Mouse (Mus musculus) ES-E14 (cell line): ENCODE results near the gene Plpp2. TPM values are rescaled to one million over a fixed set of nuclear protein-coding genes. Genes with fewer than 3 reads are reported as not detected.

Experiments used
- DNase-seq: peaks from one replicate; pipeline ENCODE4 v3.0.0-alpha.2; 2013; ENCODE audit warnings: low read depth, low spot score
- H3K27ac ChIP-seq: 2 replicates; pipeline ENCODE4 v1.5.1; 2012; ENCODE audit warnings: low read depth, mild to moderate bottlenecking, low read length, moderate library complexity, mixed read lengths; ENCODE audit not compliant: poor library complexity, insufficient read depth, severe bottlenecking
- H3K36me3 ChIP-seq: 2 replicates; pipeline ENCODE4 v1.6.1; 2012; ENCODE audit warnings: mild to moderate bottlenecking, low read length, moderate library complexity, mixed read lengths; ENCODE audit not compliant: control insufficient read depth, poor library complexity, insufficient read depth, severe bottlenecking
- H3K4me1 ChIP-seq, 2 experiments: fragments of 150-350 bp in 1 of 2; sonication (generic) in 1 of 2; 2 replicates each; pipeline ENCODE4 v1.6.1; 2012; ENCODE audit warnings: low read length in 2 of 2, mild to moderate bottlenecking in 1 of 2, mixed read lengths in 1 of 2; ENCODE audit not compliant: control insufficient read depth in 2 of 2, insufficient read depth in 2 of 2, poor library complexity in 1 of 2
- H3K4me3 ChIP-seq, 2 experiments: fragments of 150-350 bp in 1 of 2; sonication (generic) in 1 of 2; 2 replicates each; pipeline ENCODE4 v1.5.1; 2012; ENCODE audit warnings: low read length in 2 of 2, low read depth in 1 of 2, mild to moderate bottlenecking in 1 of 2, mixed read lengths in 1 of 2; ENCODE audit not compliant: insufficient read depth in 1 of 2, poor library complexity in 1 of 2, severe bottlenecking in 1 of 2
- H3K9ac ChIP-seq: 2 replicates; pipeline ENCODE4 v1.6.1; 2012; ENCODE audit warnings: low read depth, mild to moderate bottlenecking, low read length, mixed read lengths; ENCODE audit not compliant: poor library complexity, insufficient read depth, severe bottlenecking
- H3K9me3 ChIP-seq: fragments of 150-350 bp; sonication (generic); 2 replicates; pipeline ENCODE4 v1.6.1; 2012; ENCODE audit warnings: low read depth, mild to moderate bottlenecking, low read length; ENCODE audit not compliant: control insufficient read depth, insufficient read depth
- CHD2 ChIP-seq: IDR thresholded peaks from 2 replicates; pipeline ENCODE4 v1.6.1; 2014; ENCODE audit warnings: mild to moderate bottlenecking, low read depth, low read length, inconsistent platforms
- HCFC1 ChIP-seq: IDR thresholded peaks from 2 replicates; pipeline ENCODE4 v1.6.1; 2012; ENCODE audit warnings: low read length, inconsistent platforms, borderline replicate concordance; ENCODE audit not compliant: insufficient read depth
- MAFK ChIP-seq: IDR thresholded peaks from 2 replicates; pipeline ENCODE4 v1.6.1; 2014; ENCODE audit warnings: mild to moderate bottlenecking, low read depth, low read length, inconsistent platforms; ENCODE audit not compliant: insufficient read depth
- ZC3H11A ChIP-seq: IDR thresholded peaks from 2 replicates; pipeline ENCODE4 v1.6.1; 2012; ENCODE audit warnings: low read depth, mild to moderate bottlenecking, inconsistent platforms, low read length, borderline replicate concordance
- ZNF384 ChIP-seq: IDR thresholded peaks from 2 replicates; pipeline ENCODE4 v1.6.1; 2012; ENCODE audit warnings: low read depth, low read length, inconsistent platforms
- in situ Hi-C, 2 experiments: fragments of 600-800 bp; cut with MboI; formaldehyde crosslinking; loops; one replicate each; pipeline ENCODE4 v1.15.1; 2025; ENCODE audit warnings: low sequenced_read_pairs in 2 of 2, inconsistent platforms in 1 of 2; ENCODE audit not compliant: unreplicated experiment in 2 of 2
- total RNA-seq: library from RNA; depleted of rRNA; stranded (reverse); fragments of 300-350 nt; gene quantifications from 2 replicates; pipeline ENCODE4 v1.2.3, GENCODE M21; 2012; rRNA removed

The Plpp2 gene
- total RNA-seq: 27.2 and 32.2 TPM in 2 replicates

GRCm38 (mm10) chr10:79533126-79533911 is at the start of gene Plpp2:
Plpp2 (minus strand) TSS chr10:79533796.
- Histone ChIP-seq H3K9me3 (no peaks in the 10 kb centered on the region), H3K4me1 (peaks cover 0 to 10% of the 10 kb centered on the region in 2 experiments; a peak in 2 of 4 replicates), H3K36me3 (no peaks in the 10 kb centered on the region; the same call in 1 of the 2 replicates), H3K4me3 (peak within 1 kb of the TSS; percentile 81 to 83), H3K27ac (no peak within 1 kb of the TSS), H3K9ac (peak within 1 kb of the TSS; percentile 48)
- peak; percentile 62 for DNase-seq
- TF ChIP-seq MAFK: no peak
- TF ChIP-seq ZNF384: no peak
- no peak for TF ChIP-seq CHD2
- no peak for TF ChIP-seq ZC3H11A
- no peak for TF ChIP-seq HCFC1
- in situ Hi-C loops: no loop called here

- DNase-seq: no peak
- no peaks in the 10 kb centered on the region for H3K9me3 ChIP-seq
- no peaks in the 10 kb centered on the region for H3K36me3 ChIP-seq
- in situ Hi-C loops: no loop called here
- no peak overlapping the region for H3K27ac ChIP-seq
- H3K9ac ChIP-seq: no peak overlapping the region
- H3K4me1 ChIP-seq: peaks cover 0 to 1% of the 10 kb centered on the region in 2 experiments; a peak in 2 of 4 replicates
- TF ChIP-seq HCFC1 (no peak), MAFK (no peak), ZC3H11A (no peak), CHD2 (no peak)
- H3K4me3 ChIP-seq: no peak overlapping the region
Observed at GRCm38 (mm10) chr10:79581501-79581900, 47.9 kb upstream of the Plpp2 start.

GRCm38 (mm10) chr10:79580811-79581210 is 47.2 kb upstream of the Plpp2 start:
- peak; percentile 56 for DNase-seq
- TF ChIP-seq HCFC1 (no peak), CHD2 (no peak), ZC3H11A (0 out of 2 replicates have a peak, but pooled peaks have one; percentile 20), ZNF384 (no peak), MAFK (no peak)
- in situ Hi-C loops: no loop called here
- H3K4me3 ChIP-seq: no peak overlapping the region
- peaks cover 0 to 1% of the 10 kb centered on the region in 2 experiments; a peak in 2 of 4 replicates for H3K4me1 ChIP-seq
- no peak overlapping the region; the same call in 1 of the 2 replicates for H3K9ac ChIP-seq
- H3K9me3 ChIP-seq: no peaks in the 10 kb centered on the region
- no peak overlapping the region for H3K27ac ChIP-seq
- H3K36me3 ChIP-seq: no peaks in the 10 kb centered on the region

- TF ChIP-seq ZC3H11A: no peak
- no peak for TF ChIP-seq CHD2
- no peak for TF ChIP-seq ZNF384
- no peak for TF ChIP-seq HCFC1
- no peak for TF ChIP-seq MAFK
- in situ Hi-C loops: no loop called here
- H3K9me3 ChIP-seq: no peaks in the 10 kb centered on the region
- DNase-seq: no peak
- H3K4me1 ChIP-seq: peaks cover 0 to 1% of the 10 kb centered on the region in 2 experiments; a peak in 2 of 4 replicates
- no peaks in the 10 kb centered on the region for H3K36me3 ChIP-seq
- H3K27ac ChIP-seq: no peak overlapping the region
- H3K4me3 ChIP-seq: no peak overlapping the region
- no peak overlapping the region for H3K9ac ChIP-seq
Observed at GRCm38 (mm10) chr10:79580356-79580755, 46.8 kb upstream of the Plpp2 start.
